Mouse (Mus musculus): ENCODE data around the gene 4931414P19Rik.

- no peak for TF ChIP-seq POLR2A (IDR thresholded peaks at IDR 0.05; ENCODE audit: low read depth, low read length)
- TF ChIP-seq CTCF (IDR thresholded peaks at IDR 0.05; ENCODE audit: borderline replicate concordance, insufficient read depth, low read length): no peak
These were observed 28.4 kb upstream of the 4931414P19Rik start for GRCm38 (mm10) chr14:54634182-54634581.

Measured in embryonic fibroblast, embryonic 13.5 days (primary cell).